Mouse (Mus musculus) midbrain, postnatal 0 days (tissue): ENCODE results near the gene Slc2a8. TPM values are rescaled to one million over a fixed set of nuclear protein-coding genes. Genes with fewer than 3 reads are reported as not detected.

Experiments
- ATAC-seq: fragments of 200-750 bp; cut with Nextera tagmentation; 2 replicates; pipeline ENCODE4 v1.8.0; 2017; ENCODE audit warnings: moderate number of reproducible peaks, mild to moderate bottlenecking, moderate TSS enrichment, moderate library complexity; ENCODE audit not compliant: low FRiP score
- DNase-seq: peaks from one replicate; pipeline ENCODE4 v3.0.0-alpha.2; 2015; ENCODE audit warnings: low spot score
- H3K27ac ChIP-seq: fragments of 300-500 bp; sonication (generic); 2 replicates; pipeline ENCODE4 v1.5.1; 2014; ENCODE audit warnings: low read depth, mild to moderate bottlenecking, low read length, mixed read lengths
- H3K27me3 ChIP-seq: fragments of 300-500 bp; sonication (generic); 2 replicates; pipeline ENCODE4 v1.6.1; 2014; ENCODE audit warnings: low read length, control low read depth, mixed read lengths; ENCODE audit not compliant: insufficient read depth
- H3K36me3 ChIP-seq: fragments of 300-500 bp; sonication (generic); 2 replicates; pipeline ENCODE4 v1.6.1; 2014; ENCODE audit warnings: low read length, control low read depth, mixed read lengths; ENCODE audit not compliant: insufficient read depth
- H3K4me1 ChIP-seq: fragments of 300-500 bp; sonication (generic); 2 replicates; pipeline ENCODE4 v1.6.1; 2014; ENCODE audit warnings: mild to moderate bottlenecking, control low read depth, antibody characterized with exemption, low read length, mixed read lengths; ENCODE audit not compliant: insufficient read depth
- H3K4me2 ChIP-seq: fragments of 300-500 bp; sonication (generic); 2 replicates; pipeline ENCODE4 v1.6.1; 2014; ENCODE audit warnings: low read depth, mild to moderate bottlenecking, low read length, mixed read lengths; ENCODE audit not compliant: poor library complexity, severe bottlenecking
- H3K4me3 ChIP-seq: fragments of 300-500 bp; sonication (generic); 2 replicates; pipeline ENCODE4 v1.5.1; 2014; ENCODE audit warnings: low read depth, mild to moderate bottlenecking, low read length, moderate library complexity
- H3K9ac ChIP-seq: fragments of 300-500 bp; sonication (generic); replicated peaks from 2 replicates; pipeline ENCODE4 v1.6.1; 2014; ENCODE audit warnings: mild to moderate bottlenecking, low read length, moderate library complexity, mixed read lengths; ENCODE audit not compliant: poor library complexity, severe bottlenecking
- H3K9me3 ChIP-seq: fragments of 300-500 bp; sonication (generic); 2 replicates; pipeline ENCODE4 v1.6.1; 2016; ENCODE audit warnings: low read length, control low read depth
- CTCF ChIP-seq: IDR thresholded peaks from 2 replicates; pipeline ENCODE4 v1.5.1; 2016; ENCODE audit warnings: antibody characterized with exemption, mild to moderate bottlenecking
- WGBS: fragments of 180-500 bp; shearing (Covaris S2); extraction: QIAGEN DNeasy Blood & Tissue Kit; methylation state at CpG from one replicate; pipeline ENCODE4 v1.1.7; 2014; 5-methylcytosine and 5-hydroxymethylcytosine counted together
- polyA plus RNA-seq: library from polyadenylated mRNA; unstranded; fragments of >200 nt; fragmentation: Nextera tagmentation; extraction: Ambion mirVana; gene quantifications from 2 replicates; pipeline ENCODE4 v1.2.1, GENCODE M21; 2015
- total RNA-seq: library from RNA; depleted of rRNA; stranded (reverse); fragments of >200 nt; gene quantifications from 2 replicates; pipeline ENCODE4 v1.2.3, GENCODE M21; 2014; rRNA removed

The Slc2a8 gene
- total and polyA plus RNA-seq, 2 experiments from 2014 or later = 30.7 to 34.6 TPM

DNA sequence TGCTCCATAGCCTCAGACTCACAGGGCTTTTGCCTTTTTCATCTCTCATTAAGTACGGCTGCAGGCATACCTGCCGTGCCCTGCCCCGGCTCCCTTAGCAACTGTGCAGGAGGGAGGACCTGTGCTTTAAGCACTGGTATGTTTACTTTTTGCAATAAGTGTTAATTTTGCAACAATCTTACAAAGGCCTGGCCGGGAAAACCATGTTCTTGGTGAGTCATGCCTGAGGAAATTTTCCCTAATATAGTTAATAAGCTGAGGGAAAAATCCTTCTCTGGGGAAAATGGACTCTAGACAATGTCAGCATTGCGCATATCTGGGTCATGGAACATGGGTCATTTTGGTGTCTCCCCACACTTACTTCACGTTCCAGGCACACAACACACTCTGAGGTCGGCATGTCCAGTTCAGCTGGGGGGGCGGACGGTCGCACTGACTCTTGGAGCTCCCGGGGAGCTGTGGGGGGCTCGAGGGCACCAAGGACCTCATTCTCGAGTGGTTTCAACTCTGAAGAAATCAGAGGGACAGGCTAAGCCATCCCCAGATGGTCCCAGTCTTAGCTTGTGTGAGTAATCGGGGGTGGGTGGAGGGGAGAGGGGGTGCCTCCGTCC is 54.2 kb downstream of the Slc2a8 start:
- no peak for TF ChIP-seq CTCF
- H3K36me3 ChIP-seq = peaks cover 54% of the 10 kb centered on the region
- 77% methylated on average over 15 of the region's 15 CpGs for WGBS

DNA sequence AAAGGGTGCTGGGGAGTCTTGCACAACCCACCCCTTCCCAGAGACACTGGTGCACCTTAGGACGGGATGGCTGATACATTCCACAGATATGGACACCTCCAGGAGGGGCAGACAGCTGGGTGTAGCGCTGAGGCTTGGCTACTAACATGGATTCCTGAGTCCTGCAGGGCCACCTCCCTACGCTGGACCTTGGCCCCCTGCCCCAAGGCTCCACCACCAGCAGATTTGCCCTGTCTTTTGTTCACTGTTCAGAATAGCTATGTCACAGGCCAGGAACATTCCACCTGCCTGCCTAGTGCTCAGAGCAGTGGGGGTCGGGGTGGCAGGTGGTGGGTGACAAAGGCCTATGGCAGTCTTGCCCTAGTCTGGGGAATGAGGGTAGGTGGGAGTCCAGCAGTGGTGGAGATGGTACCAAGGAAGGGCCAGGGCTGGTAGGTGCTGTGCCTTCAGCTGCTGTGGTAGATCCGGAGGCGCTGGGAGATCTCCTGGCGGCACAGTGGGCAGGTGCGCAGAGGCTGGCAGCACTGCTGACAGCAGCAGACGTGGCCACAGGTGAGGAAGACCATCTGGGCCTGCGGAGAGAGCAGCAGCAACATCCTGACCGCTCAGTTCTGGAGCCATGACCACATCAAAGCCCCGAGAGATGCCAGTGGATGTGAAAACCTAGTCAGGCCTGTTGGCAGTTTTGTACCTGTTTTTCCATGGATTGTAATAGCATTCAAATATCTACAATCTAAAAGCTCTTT is 55.4 kb downstream of the Slc2a8 start:
- H3K4me2 ChIP-seq = no peak overlapping the region
- DNase-seq = no peak
- H3K4me1 ChIP-seq = no peaks in the 10 kb centered on the region
- H3K9me3 ChIP-seq = no peaks in the 10 kb centered on the region
- H3K4me3 ChIP-seq = no peak overlapping the region
- TF ChIP-seq CTCF = no peak
- peaks cover 57% of the 10 kb centered on the region for H3K36me3 ChIP-seq
- no peak overlapping the region for H3K27ac ChIP-seq
- no peak for ATAC-seq
- H3K27me3 ChIP-seq = no peaks in the 10 kb centered on the region
- no peak overlapping the region for H3K9ac ChIP-seq
- 90% methylated on average over 12 of the region's 12 CpGs for WGBS

More for the DNA sequence above, 54.2 kb downstream of the Slc2a8 start:
- no peak overlapping the region for H3K9ac ChIP-seq
- H3K27me3 ChIP-seq = no peaks in the 10 kb centered on the region
- DNase-seq = no peak
- no peaks in the 10 kb centered on the region for H3K9me3 ChIP-seq
- H3K27ac ChIP-seq = no peak overlapping the region
- H3K4me2 ChIP-seq = no peak overlapping the region
- H3K4me1 ChIP-seq = no peaks in the 10 kb centered on the region
- no peak overlapping the region for H3K4me3 ChIP-seq
- ATAC-seq = no peak

DNA sequence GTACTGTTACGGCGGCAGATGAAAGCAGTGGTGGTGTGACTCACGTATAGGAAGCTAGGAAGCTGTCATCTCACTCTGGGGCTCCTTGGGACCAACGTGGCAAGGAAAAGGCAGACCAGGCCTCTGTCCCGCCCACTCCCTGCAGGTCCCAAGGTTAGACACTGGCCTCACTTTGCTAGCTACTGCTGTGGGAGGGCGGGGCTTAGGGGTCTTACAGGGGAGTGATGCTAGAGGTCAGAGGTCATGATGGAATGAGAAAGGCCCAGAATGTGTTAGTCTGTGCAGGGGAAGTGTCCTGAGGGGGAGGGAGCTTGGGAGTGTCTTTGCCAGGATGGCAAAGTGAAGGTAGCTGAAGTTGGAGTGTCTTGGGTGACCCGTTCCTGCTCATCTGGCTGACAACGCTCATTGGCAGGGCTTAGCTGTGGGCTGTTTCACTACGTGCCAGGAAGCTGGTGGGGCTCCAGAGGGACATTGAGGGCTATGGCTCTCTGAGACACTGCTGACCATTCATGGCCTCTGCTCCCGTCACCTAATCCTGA is 57.5 kb downstream of the Slc2a8 start:
- Histone ChIP-seq H3K4me3 (no peak overlapping the region), H3K4me2 (no peak overlapping the region), H3K9me3 (no peaks in the 10 kb centered on the region), H3K36me3 (peaks cover 63% of the 10 kb centered on the region), H3K4me1 (no peaks in the 10 kb centered on the region), H3K27ac (no peak overlapping the region), H3K27me3 (no peaks in the 10 kb centered on the region), H3K9ac (no peak overlapping the region)
- no peak for DNase-seq
- ATAC-seq = no peak
- WGBS = 68% methylated on average over 10 of the region's 10 CpGs
- TF ChIP-seq CTCF = no peak

DNA sequence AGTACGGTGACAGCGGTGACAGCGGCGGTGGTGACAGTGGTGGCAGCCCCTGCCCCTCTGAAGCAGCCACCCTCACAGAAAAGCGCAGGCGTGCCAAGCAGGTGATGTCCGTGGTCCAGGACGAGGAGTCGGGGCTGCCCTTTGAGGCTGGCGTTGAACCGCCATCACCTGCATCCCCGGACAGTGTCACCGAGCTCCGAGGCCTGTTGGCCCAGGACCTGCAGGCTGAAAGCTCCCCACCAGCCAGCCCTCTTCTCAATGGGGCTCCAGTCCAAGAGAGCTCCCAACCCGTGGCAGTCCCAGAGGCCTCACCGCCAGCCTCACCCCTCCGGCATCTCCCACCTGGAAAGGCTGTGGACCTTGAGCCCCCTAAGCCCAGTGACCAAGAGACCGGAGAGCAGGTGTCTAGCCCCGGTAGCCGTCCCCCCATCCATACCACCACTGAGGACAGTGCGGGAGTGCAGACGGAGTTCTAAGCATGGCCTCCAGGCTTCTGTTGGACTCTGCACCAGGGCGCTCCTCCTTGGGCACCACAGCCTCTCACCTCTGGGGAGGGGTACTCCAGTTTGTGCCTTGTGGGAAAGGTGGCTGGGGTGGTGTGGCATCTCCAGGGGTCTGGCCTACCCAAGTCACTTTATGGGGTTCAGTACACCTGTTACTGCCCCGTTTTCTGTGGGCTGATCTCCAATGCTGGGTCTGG is 58.2 kb downstream of the Slc2a8 start:
- WGBS = 94% methylated on average over 24 of the region's 24 CpGs
- Histone ChIP-seq H3K4me2 (no peak overlapping the region), H3K9me3 (no peaks in the 10 kb centered on the region), H3K4me1 (no peaks in the 10 kb centered on the region), H3K27me3 (no peaks in the 10 kb centered on the region), H3K9ac (no peak overlapping the region), H3K4me3 (no peak overlapping the region), H3K27ac (no peak overlapping the region), H3K36me3 (peaks cover 63% of the 10 kb centered on the region)
- TF ChIP-seq CTCF = no peak
- no peak for ATAC-seq
- no peak for DNase-seq

Other genes with a start within 250 kb of the Slc2a8 start
- gene 6330409D20Rik, start 241.1 kb downstream of the Slc2a8 start, total RNA-seq = 2.5 and 3.8 TPM in 2 replicates
- gene 6330409D20Rik, start 241.1 kb downstream of the Slc2a8 start, polyA plus RNA-seq = 3.7 and 4.0 TPM in 2 replicates
- gene Tor2a, start 224.8 kb downstream of the Slc2a8 start, total RNA-seq = 43.8 and 72.8 TPM in 2 replicates
- gene Tor2a, start 224.8 kb downstream of the Slc2a8 start, polyA plus RNA-seq = 42.0 and 44.9 TPM in 2 replicates
- gene Ttc16, start 206.4 kb downstream of the Slc2a8 start, total RNA-seq = 0.90 and 3.2 TPM in 2 replicates
- gene Ttc16, start 206.4 kb downstream of the Slc2a8 start, polyA plus RNA-seq = 0.32 and 0.44 TPM in 2 replicates
- 2.1 and 2.7 TPM in 2 replicates for gene Ptrh1, start 206.3 kb downstream of the Slc2a8 start, total RNA-seq
- 3.8 and 3.9 TPM in 2 replicates for gene Ptrh1, start 206.3 kb downstream of the Slc2a8 start, polyA plus RNA-seq
- 0.19 and 1.4 TPM in 2 replicates for gene Cfap157, start 197.7 kb downstream of the Slc2a8 start, total RNA-seq
- gene Cfap157, start 197.7 kb downstream of the Slc2a8 start, polyA plus RNA-seq = 0.48 and 1.1 TPM in 2 replicates
- gene Stxbp1, start 134.8 kb downstream of the Slc2a8 start, total RNA-seq = 185 and 264 TPM in 2 replicates
- 424 and 430 TPM in 2 replicates for gene Stxbp1, start 134.8 kb downstream of the Slc2a8 start, polyA plus RNA-seq
- gene Fam129b, start 106.0 kb downstream of the Slc2a8 start, total RNA-seq = 39.5 and 40.9 TPM in 2 replicates
- 17.7 and 18.1 TPM in 2 replicates for gene Fam129b, start 106.0 kb downstream of the Slc2a8 start, polyA plus RNA-seq
- 173 and 196 TPM in 2 replicates for gene Rpl12, start 20.5 kb downstream of the Slc2a8 start, total RNA-seq
- 102 and 107 TPM in 2 replicates for gene Rpl12, start 20.5 kb downstream of the Slc2a8 start, polyA plus RNA-seq
- 31.4 and 37.3 TPM in 2 replicates for gene Lrsam1, start 20.5 kb downstream of the Slc2a8 start, total RNA-seq
- gene Lrsam1, start 20.5 kb downstream of the Slc2a8 start, polyA plus RNA-seq = 25.3 and 26.2 TPM in 2 replicates
- 134 and 176 TPM in 2 replicates for gene Garnl3, start 149.6 kb upstream of the Slc2a8 start, total RNA-seq
- 77.1 and 77.7 TPM in 2 replicates for gene Garnl3, start 149.6 kb upstream of the Slc2a8 start, polyA plus RNA-seq
- gene Angptl2, start 234.0 kb upstream of the Slc2a8 start, total RNA-seq = 16.7 and 16.8 TPM in 2 replicates
- gene Angptl2, start 234.0 kb upstream of the Slc2a8 start, polyA plus RNA-seq = 9.8 TPM in 2 replicates